Mouse (Mus musculus): ENCODE data around the gene Gdf11.
A peak's percentile ranks its signal among the peaks of the same experiment; 100 is the strongest.

Gene Gdf11

GRCm38 (mm10) chr10:128919203-128919631, 27.7 kb upstream of the Gdf11 start:
- no peak for DNase-seq

- no peak for DNase-seq
Observed at GRCm38 (mm10) chr10:128918246-128918645, 26.7 kb upstream of the Gdf11 start.

GRCm38 (mm10) chr10:128917400-128917799, 25.9 kb upstream of the Gdf11 start:
- no peak for DNase-seq

GRCm38 (mm10) chr10:128916665-128917064, 25.1 kb upstream of the Gdf11 start:
- no peak for DNase-seq

GRCm38 (mm10) chr10:128915550-128915949, 24.0 kb upstream of the Gdf11 start:
- DNase-seq, result no peak

GRCm38 (mm10) chr10:128913696-128914095, 22.2 kb upstream of the Gdf11 start:
- DNase-seq, result no peak

- peak; percentile 96 for DNase-seq
Observed at GRCm38 (mm10) chr10:128913219-128913618, 21.7 kb upstream of the Gdf11 start.

GRCm38 (mm10) chr10:128912791-128913190, 21.3 kb upstream of the Gdf11 start:
- DNase-seq, result no peak

- DNase-seq, result no peak
Observed at GRCm38 (mm10) chr10:128912268-128912667, 20.8 kb upstream of the Gdf11 start.

- DNase-seq, result no peak
Observed at GRCm38 (mm10) chr10:128911430-128911829, 19.9 kb upstream of the Gdf11 start.

GRCm38 (mm10) chr10:128910066-128910841, 18.7 kb upstream of the Gdf11 start:
- peak; percentile 55 for DNase-seq

GRCm38 (mm10) chr10:128909567-128910028, 18.1 kb upstream of the Gdf11 start:
- peak; percentile 88 for DNase-seq

GRCm38 (mm10) chr10:128908778-128909448, 17.4 kb upstream of the Gdf11 start:
- DNase-seq, result no peak

GRCm38 (mm10) chr10:128904812-128905211, 13.3 kb upstream of the Gdf11 start:
- no peak for DNase-seq

- DNase-seq, result no peak
Observed at GRCm38 (mm10) chr10:128902409-128902988, 11.0 kb upstream of the Gdf11 start.

- no peak for DNase-seq
Observed at GRCm38 (mm10) chr10:128901409-128901808, 9.9 kb upstream of the Gdf11 start.

- DNase-seq, result no peak
Observed at GRCm38 (mm10) chr10:128900698-128901097, 9.2 kb upstream of the Gdf11 start, which contains the start of gene Cd63. Cd63 (plus strand) TSS chr10:128900989.

- DNase-seq, result no peak
Observed at GRCm38 (mm10) chr10:128899759-128900490, 8.4 kb upstream of the Gdf11 start.

- DNase-seq, result no peak
Observed at GRCm38 (mm10) chr10:128897501-128897900, 6.0 kb upstream of the Gdf11 start.

GRCm38 (mm10) chr10:128896807-128897206, 5.3 kb upstream of the Gdf11 start:
- DNase-seq, result no peak

GRCm38 (mm10) chr10:128895952-128896693, 4.6 kb upstream of the Gdf11 start:
- DNase-seq, result no peak

- peak; percentile 95 for DNase-seq
Observed at GRCm38 (mm10) chr10:128895437-128895836, 3.9 kb upstream of the Gdf11 start.
